Mouse (Mus musculus) MEL (cell line): ENCODE data around the gene Rora.

Experiments used
- CTCF ChIP-seq, 3 experiments: IDR thresholded peaks in 2 of 3; conservative IDR thresholded peaks in 1 of 3; 2 replicates each; pipeline ENCODE4 v1.5.1; 2011 to 2012; ENCODE audit warnings: low read length in 3 of 3, low read depth in 2 of 3, mild to moderate bottlenecking in 2 of 3, improper control_type of control experiment in 1 of 3, inconsistent platforms in 1 of 3, mixed read lengths in 1 of 3, moderate library complexity in 1 of 3; ENCODE audit not compliant: control insufficient read depth in 1 of 3, insufficient read depth in 1 of 3, poor library complexity in 1 of 3, severe bottlenecking in 1 of 3
- UBTF ChIP-seq: IDR thresholded peaks from 2 replicates; pipeline ENCODE4 v1.6.1; 2012; ENCODE audit warnings: low read depth, mild to moderate bottlenecking, inconsistent platforms, low read length, improper control_type of control experiment, moderate library complexity, borderline replicate concordance; ENCODE audit not compliant: insufficient read depth
- ZC3H11A ChIP-seq: IDR thresholded peaks from 2 replicates; pipeline ENCODE4 v1.6.1; 2012; ENCODE audit warnings: low read depth, mild to moderate bottlenecking, inconsistent platforms, low read length, improper control_type of control experiment

DNA sequence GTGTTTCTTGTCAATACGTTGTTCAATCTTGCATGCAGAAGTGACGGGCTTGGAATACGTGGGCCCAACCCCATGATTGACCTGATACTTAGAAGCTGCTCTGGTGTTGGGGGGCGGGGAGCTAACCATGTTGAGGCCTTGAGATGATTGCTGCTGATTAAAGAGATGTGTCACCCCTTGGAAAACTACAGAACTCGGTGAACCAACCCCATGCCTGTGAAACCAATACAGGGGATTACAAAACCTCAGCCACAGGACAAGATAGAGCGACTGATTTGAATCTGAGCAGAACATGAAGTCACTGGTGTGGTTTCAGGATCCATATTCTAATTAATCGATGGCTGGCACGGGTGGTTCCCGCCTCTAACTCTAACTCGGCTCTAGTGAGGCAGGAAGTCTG lies 650.9 kb downstream of the Rora start:
- TF ChIP-seq CTCF (IDR thresholded peaks at IDR 0.05 in 2 of 3, conservative IDR thresholded peaks at IDR 0.05 in 1 of 3; ENCODE audit: control insufficient read depth in 1 of 3, insufficient read depth in 1 of 3, low read depth in 2 of 3, low read length in 3 of 3, poor library complexity in 1 of 3, severe bottlenecking in 1 of 3) (no peak), ZC3H11A (no peak), UBTF (no peak)
